Mouse (Mus musculus) right cerebral cortex, postnatal 4 days (tissue): ENCODE data around the gene Atp2b1.
A peak's percentile ranks its signal among the peaks of the same experiment; 100 is the strongest.

Experiments used
- DNase-seq: peaks from one replicate; pipeline ENCODE4 v3.0.0-alpha.2; 2022

The Atp2b1 gene

DNA sequence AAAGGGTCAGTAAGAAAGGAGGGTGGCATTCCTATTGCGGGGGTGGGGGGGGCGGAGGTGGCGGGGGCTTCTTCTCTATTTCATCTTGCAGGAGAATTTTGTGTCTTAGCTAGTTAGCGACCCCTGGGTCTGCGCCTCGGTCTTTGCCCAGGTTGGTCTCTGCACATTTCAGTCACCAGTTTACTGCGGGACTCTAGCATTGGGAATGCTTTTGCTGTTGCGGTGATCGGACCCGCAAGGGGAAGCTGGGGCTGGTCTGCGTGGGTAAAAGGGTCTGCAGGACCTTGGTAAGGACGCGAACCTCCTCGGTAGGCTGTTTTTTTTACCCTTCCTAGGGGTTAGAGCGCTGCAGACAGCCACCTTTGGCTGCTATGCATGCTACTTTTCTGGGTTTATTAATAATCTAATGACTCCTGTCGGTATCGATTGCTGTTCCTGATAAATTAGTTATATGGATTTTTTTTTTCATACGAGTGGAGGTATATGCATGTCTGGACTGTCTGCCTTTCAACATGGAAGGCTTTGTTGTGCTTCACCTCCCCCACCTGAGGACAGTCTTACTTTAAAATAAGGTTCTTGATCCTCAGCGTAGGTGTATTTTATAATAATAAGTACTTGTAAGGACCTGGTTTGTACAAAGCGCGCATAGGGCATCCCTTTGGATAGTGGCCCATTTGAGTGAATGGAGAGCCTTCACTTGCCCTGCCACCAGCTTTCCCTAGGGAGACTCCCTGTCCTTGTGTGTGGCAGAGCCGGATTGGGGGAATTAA lies 2.0 kb downstream of the Atp2b1 start:
- DNase-seq: peak; percentile 19

DNA sequence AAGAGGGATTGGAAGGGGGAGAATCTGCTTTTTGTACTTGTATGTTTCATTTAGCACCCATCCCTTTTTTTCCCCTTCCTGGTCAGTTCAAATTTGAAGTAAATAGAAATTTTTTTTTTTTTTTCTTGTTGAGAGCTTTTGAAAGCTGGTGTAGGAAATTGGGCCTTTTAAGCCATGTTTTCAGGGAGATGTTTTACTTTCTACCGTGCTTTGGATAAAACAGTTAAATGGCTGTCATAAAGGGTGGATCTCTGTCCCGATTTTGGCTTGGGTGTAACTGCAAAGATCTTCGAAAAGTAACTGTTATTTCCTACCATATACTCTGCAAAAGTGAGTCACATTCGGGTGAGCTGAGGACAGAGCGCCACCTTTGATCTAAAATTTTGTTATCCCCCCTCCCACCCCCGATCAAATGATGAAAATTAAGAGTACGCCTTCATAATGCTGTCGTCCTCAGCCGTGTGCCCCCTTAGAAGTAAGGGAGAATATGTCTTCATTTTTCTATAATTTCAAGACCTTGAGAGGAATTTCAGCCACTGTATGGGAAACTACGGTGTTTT lies 2.7 kb downstream of the Atp2b1 start:
- no peak for DNase-seq

DNA sequence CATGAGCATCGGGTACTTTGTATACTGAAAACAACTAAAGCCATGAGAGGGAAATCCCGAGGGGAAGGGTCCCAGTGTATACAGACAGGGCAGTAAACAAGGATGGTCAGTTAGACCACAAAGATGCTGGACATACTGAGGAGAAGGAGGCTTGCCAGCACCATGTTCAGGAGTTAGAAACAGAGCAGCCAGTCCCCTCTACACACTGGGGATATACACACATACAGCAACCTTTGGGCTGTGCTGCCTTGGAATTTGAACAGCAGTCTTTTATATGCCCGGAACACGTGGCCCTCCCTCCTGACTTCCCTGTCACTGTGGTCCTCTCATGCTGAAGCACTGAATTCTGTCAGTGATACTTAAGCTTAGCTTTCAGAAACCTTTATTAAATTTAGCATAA lies 10.9 kb downstream of the Atp2b1 start:
- no peak for DNase-seq

DNA sequence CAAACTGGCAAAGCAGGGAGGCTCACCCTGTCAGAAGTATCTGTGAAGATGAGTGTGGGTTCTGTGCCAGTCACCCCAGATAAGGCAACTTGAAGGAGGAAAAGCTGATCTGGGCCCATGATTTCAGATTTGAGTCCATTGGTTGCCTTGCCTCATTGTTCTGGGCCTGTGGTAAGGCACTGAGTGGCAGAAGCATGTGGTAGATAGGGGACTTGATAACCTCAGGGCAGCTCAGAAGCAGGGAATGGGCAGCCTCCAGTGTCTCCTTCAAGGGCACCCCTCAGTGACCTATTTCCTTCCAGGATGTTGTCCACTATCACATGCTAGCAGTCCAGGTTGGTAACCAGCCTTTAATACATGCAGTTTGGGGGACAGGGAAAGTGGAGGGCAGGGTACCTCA lies 12.8 kb downstream of the Atp2b1 start:
- no peak for DNase-seq

DNA sequence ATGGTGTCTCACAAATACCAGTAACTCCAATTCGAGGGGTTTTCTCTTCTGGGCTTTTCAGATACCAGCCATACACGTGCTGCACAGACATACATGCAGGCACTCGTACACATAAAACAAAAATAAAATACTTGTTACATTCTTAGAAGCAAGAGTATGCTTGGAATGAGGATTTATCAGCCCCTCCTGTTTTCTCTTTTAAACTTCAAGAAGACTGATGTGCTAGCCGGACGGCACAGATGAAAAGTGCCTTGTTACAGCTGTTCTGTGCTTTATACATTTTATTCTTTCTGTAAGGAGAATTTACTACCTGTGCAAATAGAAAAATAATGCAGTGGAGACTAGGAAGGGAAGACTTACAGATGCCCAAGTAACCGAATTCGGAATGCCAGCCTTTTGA lies 15.2 kb downstream of the Atp2b1 start:
- DNase-seq: no peak

DNA sequence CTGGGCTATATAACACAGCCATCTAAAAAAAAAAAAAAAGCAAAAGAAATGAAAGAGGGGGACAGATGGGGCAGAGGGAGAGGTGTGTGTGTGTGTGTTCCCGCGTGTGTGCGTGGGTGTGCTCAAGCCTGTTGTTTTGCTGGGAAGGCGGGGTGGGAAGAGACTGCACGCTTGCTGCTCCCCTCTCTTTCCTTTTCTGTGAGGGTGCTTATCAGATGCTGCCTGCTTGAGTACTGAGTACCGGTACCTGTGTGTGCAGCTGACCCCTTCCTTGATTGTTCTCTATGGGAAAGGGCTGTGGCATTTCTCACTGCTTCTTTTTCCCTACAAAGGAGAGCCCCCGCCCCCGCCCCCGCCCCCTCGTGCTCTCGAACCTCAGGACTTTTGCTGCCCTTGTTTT lies 15.9 kb downstream of the Atp2b1 start:
- DNase-seq: no peak

DNA sequence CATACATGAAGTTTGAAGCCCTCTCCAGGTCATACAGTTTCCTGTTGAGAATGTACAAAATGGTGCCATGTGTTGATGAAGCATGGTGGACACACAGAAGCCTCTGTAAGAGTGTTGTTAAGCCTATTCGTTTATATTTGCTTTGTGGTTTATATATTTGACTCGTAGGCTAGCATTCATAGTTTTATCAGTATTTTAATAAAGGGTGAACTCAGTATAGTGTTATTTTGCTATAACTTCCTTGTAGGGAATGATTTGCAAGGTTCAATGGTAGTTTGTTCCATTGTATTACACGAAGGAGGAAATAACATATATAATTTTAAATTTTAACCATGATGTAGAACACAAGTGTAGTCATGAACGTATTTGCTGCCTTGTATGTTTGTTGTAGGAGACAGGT lies 25.9 kb downstream of the Atp2b1 start:
- DNase-seq: no peak

DNA sequence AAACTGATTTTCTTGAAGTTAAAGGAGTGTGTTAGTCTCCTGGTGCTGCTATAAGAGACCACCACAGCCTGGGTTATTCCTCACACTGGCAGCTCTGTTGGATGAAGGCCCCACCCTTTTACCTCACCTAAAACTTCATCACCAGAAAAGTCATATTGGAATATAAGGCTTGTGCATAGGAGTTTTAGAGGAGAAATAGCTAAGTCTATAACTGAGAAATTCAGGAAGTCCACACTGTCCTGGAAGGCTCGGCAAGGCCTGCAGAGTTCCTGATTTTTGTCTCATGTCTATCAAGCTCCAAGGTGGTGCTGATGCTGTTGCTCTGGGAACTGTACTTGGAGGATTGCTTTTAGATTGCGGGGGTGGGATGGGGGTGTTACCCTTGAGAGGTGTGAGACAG lies 26.6 kb downstream of the Atp2b1 start:
- DNase-seq: no peak

DNA sequence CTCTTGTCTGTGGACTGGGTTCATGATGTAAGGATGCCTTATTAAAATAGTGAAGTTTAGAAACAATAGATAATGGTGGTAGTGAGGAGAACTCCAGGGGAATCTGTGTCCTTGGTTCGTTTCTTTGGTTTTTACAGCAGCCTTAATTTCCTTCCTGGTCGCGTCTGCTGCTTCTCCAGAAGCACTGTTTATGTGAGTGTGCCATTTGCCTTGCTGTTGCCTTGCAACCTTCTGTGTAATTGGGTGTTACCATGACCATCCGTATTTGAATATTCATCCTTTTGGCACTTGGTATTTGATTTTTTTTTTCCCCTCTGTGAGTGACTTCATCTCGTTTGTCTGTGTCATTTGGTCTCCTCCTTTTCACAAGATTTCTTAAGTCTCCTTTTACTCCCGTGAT lies 27.8 kb downstream of the Atp2b1 start:
- DNase-seq: no peak

DNA sequence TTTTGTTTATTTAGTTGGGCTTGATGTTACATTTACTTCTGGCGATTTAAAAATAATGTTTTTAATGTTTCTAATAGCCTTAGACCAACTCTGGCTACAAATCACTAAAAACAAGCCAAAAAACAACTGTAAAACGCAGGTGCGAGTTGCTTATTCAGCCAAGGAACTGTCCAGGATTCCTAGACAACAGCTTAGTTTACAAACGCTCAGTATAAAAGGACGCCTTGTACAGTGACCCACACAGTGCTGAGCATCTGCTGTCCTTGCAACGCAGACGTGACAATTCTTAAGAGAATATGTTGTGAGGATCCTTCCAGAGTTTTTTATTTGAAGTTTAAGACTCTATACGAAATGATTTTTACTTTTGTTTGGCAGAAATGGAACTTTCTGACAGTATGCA lies 28.8 kb downstream of the Atp2b1 start:
- DNase-seq: no peak

DNA sequence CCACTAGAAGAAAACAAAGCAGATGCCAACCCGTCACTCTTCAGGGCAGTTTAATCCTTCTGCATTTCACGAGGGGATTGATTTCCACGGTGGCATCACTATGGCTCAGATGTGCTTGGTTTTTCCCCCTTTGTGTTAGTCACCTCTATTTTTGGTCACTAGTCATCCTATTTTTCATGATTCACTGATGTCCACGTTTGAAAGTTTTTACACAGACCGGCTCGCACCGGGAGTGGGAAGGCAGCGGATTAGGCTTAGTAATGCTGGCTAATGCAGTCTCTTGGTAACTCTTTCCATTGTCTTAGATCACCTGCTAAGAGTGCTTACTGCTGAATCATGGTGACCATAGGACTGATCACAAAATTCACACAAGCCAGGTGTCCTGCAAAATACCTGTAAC lies 29.7 kb downstream of the Atp2b1 start:
- DNase-seq: no peak

DNA sequence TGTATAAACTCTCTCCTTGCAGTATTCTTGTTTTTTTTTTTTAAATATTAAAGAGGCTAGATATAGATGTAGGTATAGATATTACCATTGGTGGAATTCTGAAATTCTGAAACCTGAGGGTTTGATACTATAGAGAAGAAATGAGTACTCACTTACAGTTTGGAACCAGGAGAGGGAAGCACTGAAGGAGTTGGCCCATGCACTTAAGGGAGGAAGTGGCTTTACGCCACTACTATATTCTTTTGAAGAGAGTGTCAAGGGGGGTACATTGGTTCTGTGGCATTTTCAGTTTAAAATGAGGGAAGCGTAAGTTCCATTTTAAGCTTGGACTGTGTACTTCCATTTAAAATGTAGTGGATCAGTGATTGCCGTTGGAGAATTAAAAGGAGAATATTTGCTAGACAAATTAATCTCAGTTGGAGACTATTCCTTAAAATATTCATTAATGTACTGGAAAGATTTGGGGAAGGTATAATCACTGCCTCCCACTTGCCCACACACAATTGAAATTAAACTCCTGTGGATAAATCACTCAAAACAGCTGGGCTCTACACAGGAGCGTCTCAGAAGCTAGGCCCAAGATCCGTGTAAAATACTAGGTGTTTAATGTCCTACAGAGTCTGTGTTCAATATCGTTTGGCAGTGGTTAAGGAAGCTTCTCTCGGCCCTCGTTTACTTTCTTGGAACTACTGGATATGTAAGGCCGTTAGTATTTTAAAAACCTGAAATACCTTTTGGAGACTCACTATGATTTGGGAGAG lies 32.0 kb downstream of the Atp2b1 start:
- DNase-seq: no peak

DNA sequence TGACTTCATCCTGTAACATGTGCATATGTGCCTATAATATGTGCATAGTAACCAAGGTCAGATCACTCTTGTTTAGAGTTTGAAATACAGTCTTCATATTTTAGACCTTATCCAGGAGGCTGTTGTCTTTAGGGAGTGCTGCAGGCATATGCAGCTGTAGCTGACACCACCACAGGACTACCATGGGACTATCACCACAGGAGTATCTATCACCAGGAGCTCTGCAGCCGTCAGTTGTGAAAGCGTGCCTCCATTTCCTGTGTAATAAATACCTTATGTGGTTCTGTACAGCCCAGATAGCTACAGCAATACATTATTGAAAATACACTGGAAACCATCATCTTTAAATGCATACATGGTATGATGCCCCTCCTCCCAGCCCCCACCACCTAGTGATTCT lies 33.0 kb downstream of the Atp2b1 start:
- no peak for DNase-seq

DNA sequence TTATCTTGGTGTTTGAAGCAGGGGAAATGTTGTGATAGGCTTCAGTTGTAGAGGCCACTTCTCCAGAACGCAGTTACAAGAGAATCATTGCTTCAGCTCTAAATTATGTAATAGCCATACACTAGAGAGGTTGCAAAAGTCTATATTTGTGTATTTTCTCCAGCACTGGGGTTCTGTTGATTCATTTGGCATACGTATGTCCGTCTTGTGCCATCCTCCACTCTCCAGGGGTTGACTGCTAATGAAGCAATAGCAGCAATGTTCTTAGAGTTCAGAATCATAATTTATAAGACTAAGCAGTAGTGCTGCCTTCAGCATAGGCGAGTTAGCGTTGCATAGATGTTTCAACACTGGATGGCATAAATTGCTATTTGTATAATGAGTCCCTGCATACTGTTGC lies 33.9 kb downstream of the Atp2b1 start:
- no peak for DNase-seq

DNA sequence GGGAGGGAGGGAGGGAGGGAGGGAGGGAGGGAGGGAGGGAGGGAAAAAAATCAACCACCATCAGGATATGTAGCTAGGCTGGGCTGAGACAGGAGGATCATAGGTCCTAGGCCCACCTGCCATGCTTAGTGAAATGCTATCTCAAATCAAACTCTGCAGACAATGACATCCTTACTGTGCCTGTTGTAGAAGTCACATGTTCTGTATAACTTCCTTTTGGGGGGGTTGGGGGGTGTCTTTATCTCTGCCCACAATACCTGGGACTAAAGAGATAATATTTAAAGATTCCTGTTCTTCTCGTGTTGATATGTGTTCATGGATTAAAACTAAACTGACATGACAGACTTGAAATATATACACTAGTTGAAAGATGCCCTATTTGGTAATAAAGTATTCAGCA lies 35.5 kb downstream of the Atp2b1 start:
- DNase-seq: no peak

DNA sequence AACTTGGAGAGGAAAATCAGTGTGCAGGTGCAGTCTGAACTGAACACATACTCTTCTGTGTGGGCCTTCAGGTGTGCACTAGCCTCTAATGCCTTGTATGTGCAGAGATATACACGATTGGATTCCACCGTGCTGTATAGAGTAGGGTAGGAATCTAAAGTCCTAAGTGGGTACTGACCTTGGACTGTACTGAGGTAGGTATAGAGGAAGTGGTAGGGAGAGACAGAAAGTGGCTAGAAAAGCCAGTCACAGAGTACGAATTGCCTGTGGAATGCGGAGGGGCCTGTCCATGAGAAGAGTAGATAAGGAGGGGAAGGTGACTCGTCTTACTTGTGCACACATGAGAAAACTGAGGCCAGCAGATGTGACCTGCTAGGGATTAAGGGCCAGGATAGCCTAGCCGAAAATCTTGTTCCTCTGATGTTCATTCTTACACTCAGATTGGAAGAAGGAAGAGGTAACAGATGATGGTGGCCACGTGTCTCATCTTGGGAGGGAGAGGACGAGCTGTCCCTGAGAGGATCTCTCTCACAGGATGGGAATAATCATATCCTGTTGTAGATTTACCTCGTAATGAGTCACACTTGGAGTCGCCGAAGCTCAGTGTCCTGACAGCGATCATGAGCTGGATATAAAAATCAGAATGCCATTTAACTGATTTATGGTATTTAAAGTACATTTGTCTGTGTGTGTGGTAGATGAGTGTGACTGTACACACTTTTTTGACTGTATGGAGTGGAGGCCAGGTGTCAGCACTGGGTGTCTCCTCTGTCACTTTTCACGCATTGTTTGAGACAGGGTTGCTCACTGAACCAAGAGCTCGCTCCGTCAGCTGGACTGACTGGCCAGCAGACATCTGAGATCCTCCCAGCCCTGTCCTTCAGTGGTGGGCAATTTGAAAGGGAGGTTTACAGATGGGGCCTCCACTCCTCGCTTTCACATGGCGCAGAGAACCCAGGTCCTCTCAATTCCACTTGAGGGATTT lies 37.4 kb downstream of the Atp2b1 start:
- no peak for DNase-seq

DNA sequence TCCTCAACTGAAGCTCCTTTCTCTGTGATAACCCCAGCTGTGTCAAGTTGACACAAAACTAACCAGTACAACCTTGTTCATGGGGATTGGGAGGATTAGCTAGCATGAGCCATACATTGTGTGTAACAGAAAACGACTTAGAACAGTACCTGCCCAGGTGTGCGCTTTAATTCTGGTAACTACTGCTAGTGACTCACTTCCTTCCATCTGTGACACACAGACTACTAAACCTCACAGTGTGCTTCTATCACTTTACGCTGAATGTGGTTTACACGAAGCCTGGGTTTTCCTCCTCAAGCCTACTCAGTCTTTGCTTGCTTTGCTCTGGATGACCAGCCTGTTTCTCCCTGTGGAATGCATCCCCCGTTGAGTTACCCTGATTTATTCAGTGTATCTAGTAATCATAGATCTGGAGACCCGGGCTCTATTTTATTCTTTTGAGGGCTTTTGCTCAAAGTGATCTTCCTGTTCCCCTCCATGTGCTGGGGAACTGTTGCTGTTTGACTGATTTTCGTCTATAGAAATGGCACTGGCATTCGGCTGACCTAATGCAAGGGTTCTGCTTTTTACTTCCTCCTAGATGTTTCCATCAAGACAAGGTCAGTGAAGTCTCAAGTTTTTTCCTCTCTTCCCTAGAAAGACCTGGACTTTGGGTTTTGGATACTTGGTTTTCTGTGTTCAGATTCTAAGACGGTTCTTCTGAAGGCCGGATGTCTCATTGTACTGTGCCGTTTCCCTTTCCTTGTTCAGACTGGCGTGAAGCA lies 40.2 kb downstream of the Atp2b1 start:
- no peak for DNase-seq

DNA sequence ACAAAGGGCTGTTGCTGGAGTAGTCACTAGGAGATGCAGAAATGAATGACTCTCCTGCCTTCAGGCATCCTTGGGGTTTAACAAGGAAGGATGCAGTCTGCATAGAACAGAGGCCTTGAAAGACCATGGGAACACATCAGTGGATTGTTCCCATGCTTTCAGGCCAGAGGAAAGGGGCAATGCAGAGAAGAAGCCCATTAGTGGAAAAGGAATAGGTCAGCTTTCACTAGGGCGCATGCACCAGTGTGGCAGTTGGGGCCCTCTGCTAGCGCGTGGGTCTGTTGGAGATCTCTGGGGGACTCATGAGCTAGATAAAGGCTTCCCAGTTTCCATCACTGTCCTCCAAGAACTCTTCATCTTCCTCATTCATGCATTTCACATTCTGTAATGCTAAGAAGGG lies 41.9 kb downstream of the Atp2b1 start:
- no peak for DNase-seq

DNA sequence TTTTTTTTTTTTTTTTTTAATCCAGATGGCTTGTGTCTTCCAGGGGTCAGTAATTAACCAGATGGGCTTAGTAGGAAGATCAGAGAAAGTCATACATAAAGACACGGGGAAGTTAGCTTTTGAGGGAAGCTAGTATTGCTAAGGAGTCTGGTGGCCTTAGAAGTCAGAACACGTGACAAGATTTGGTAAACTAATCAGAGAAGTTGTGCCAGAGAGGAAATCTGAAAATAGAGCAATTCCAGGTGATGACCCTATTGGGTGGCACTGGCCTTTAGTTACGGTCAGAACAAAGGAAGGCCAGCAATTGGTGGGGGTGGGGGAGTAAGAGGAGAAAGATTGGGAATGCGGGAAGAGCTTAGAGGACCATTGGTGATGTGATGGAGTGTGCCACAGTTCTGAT lies 44.5 kb downstream of the Atp2b1 start:
- no peak for DNase-seq

DNA sequence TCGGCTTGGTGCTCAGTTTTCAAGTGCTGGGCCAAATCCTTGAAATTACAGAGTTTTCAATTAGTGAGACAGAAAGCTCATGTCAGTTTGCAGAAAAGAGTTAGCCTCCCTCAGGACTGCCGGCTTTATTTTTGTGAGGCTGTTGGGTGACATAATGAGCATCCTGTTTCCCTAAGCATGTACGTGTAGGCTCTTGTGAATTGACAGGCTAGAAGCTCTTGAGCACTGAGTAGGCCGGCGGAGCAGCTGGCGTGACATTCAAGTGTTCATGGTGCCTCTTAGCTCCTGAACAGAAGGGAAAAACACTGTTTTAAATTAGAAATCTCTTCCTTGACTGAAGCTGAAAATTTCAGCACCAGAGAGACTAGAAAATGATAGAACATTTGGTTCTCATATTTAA lies 45.2 kb downstream of the Atp2b1 start:
- DNase-seq: peak; percentile 40

DNA sequence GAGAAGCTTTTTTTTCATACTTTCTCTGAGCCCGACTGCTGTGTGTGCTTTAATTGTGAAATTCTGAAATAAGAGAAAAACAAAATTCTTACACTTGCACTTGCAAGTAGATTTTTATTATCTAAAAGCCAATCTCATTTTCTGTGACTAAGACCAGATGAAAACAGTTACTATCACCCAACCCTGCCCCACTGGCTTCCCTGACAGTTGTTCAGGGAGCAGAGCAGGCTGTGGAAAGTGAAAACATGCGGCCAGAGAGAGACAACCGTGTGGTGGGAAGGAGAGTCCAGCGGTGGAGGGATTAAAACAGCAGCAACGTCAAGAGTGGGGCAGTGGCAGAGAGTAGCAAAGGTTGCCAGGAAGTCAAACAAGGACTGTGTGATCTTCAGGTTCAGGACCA lies 46.7 kb downstream of the Atp2b1 start:
- no peak for DNase-seq

DNA sequence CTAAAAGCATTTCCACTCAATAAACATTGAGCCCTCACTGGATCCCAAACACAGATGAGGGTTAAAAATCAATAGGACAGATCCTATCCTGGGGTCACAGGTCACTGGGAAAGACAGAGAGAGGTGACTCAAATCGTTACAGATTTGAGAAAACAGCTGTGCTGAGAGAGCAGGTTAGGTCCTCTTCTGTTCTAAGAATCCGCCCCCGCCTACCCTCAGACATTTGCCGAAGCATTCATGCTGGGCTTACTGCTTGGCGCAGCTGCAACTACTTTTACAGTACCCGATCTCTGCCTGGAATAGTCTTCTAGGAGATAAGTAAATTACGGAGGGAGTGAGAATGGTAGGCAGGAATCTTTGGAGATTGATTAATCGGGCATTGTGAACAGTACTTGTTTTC lies 47.9 kb downstream of the Atp2b1 start:
- no peak for DNase-seq
